Mouse (Mus musculus) heart, embryonic 12.5 days (tissue): ENCODE measurements around the gene Nkx3-2. TPM values are rescaled to one million over a fixed set of nuclear protein-coding genes. Genes with fewer than 3 reads are reported as not detected.

Experiments
- ATAC-seq: fragments of 200-750 bp; cut with Nextera tagmentation; 2 replicates; pipeline ENCODE4 v1.8.0; 2017; ENCODE audit warnings: moderate TSS enrichment, moderate library complexity; ENCODE audit not compliant: insufficient number of reproducible peaks, low FRiP score
- H3K27ac ChIP-seq: fragments of 300-500 bp; sonication (generic); 2 replicates; pipeline ENCODE4 v1.5.1; 2016; ENCODE audit warnings: mild to moderate bottlenecking, moderate library complexity; ENCODE audit not compliant: poor library complexity, severe bottlenecking
- H3K27me3 ChIP-seq: fragments of 300-500 bp; sonication (generic); replicated peaks from 2 replicates; pipeline ENCODE4 v1.6.1; 2016; ENCODE audit warnings: mild to moderate bottlenecking, moderate library complexity
- H3K36me3 ChIP-seq: fragments of 300-500 bp; sonication (generic); 2 replicates; pipeline ENCODE4 v1.6.1; 2016; ENCODE audit warnings: mild to moderate bottlenecking, moderate library complexity
- H3K4me1 ChIP-seq: fragments of 300-500 bp; sonication (generic); replicated peaks from 2 replicates; pipeline ENCODE4 v1.6.1; 2016; ENCODE audit warnings: mild to moderate bottlenecking
- H3K4me2 ChIP-seq: fragments of 300-500 bp; sonication (generic); 2 replicates; pipeline ENCODE4 v1.6.1; 2016; ENCODE audit warnings: mild to moderate bottlenecking, moderate library complexity
- H3K4me3 ChIP-seq: fragments of 300-500 bp; sonication (generic); 2 replicates; pipeline ENCODE4 v1.5.1; 2016; ENCODE audit warnings: mild to moderate bottlenecking
- H3K9ac ChIP-seq: fragments of 300-500 bp; sonication (generic); 2 replicates; pipeline ENCODE4 v1.6.1; 2016; ENCODE audit warnings: mild to moderate bottlenecking, moderate library complexity
- H3K9me3 ChIP-seq: fragments of 300-500 bp; sonication (generic); replicated peaks from 2 replicates; pipeline ENCODE4 v1.6.1; 2016; ENCODE audit warnings: mild to moderate bottlenecking, moderate library complexity
- WGBS: fragments of 180-500 bp; shearing (Covaris S2); methylation state at CpG from one replicate; pipeline ENCODE4 v1.1.7; 2016; 5-methylcytosine and 5-hydroxymethylcytosine counted together
- polyA plus RNA-seq: library from polyadenylated mRNA; unstranded; fragments of >200 nt; fragmentation: Nextera tagmentation; extraction: Ambion mirVana; gene quantifications from 2 replicates; pipeline ENCODE4 v1.2.1, GENCODE M21; 2016

The Nkx3-2 gene
- polyA plus RNA-seq: 0.19 and 0.22 TPM in 2 replicates

- Histone ChIP-seq H3K9ac (0 out of 2 replicates have a peak within 1 kb of the TSS, but pooled peaks have one; percentile 34), H3K4me3 (peak within 1 kb of the TSS; percentile 44), H3K9me3 (no peaks in the 10 kb centered on the region), H3K4me1 (peaks cover 37% of the 10 kb centered on the region), H3K27me3 (peaks cover 85% of the 10 kb centered on the region), H3K36me3 (no peaks in the 10 kb centered on the region), H3K4me2 (peak within 1 kb of the TSS; percentile 74), H3K27ac (no peak within 1 kb of the TSS)
- under 1% methylated on average over 72 of the region's 79 CpGs for WGBS
- ATAC-seq: peak; percentile 58
These were observed at the start of gene Nkx3-2 for GRCm38 (mm10) chr5:41763731-41764721. Gene Nkx3-2 (minus strand): TSS chr5:41764501.

DNA sequence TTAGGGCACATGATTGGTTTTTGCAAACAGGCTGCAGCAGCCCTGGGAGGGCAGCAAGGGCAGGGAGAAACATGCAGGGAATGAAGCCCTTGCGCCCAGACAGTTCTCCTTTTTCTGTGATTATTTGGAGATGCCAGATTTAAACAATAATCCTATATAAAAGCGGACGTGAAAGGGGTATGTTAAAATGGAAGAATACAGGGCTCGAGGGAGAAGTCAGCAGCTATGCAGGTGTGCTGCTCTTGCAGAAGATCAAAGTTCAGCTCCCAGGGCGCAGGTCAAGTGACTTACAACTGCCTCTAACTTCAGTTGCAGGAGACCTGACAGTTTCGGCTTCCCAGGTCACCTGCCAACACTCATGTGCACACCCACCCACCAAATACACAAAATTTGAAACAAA, 48.2 kb upstream of the Nkx3-2 start:
- Histone ChIP-seq H3K4me1 (no peaks in the 10 kb centered on the region), H3K4me3 (no peak overlapping the region), H3K9me3 (no peaks in the 10 kb centered on the region), H3K36me3 (peaks cover 59% of the 10 kb centered on the region), H3K9ac (no peak overlapping the region), H3K4me2 (no peak overlapping the region), H3K27me3 (no peaks in the 10 kb centered on the region), H3K27ac (no peak overlapping the region)
- WGBS: 89% methylated on average over 6 of the region's 6 CpGs
- no peak for ATAC-seq

DNA sequence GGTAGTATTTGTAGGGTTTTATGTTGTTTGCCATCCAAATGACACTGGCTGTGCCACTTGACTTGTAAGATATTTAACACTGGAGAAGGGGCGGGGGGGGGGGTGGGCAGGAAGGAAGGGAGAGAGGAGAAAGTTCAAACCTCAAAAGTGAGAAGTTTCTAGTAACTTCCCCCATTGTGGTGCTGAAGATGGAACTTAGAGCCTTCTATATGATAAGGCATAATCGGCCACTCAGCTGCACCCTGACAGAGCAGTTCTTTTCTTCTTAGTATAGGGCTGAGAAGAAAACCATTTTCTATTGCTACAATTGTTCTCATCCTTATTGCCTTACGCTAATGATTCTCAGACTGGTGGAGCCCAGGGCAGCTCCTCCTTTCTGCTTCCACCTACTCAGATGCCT, 47.0 kb upstream of the Nkx3-2 start:
- 79% methylated on average over 3 of the region's 3 CpGs for WGBS
- ATAC-seq: no peak
- Histone ChIP-seq H3K9ac (no peak overlapping the region), H3K36me3 (peaks cover 53% of the 10 kb centered on the region), H3K9me3 (no peaks in the 10 kb centered on the region), H3K4me1 (no peaks in the 10 kb centered on the region; the same call in 1 of the 2 replicates), H3K4me3 (no peak overlapping the region), H3K27me3 (no peaks in the 10 kb centered on the region), H3K4me2 (no peak overlapping the region), H3K27ac (no peak overlapping the region)

GRCm38 (mm10) chr5:41807383-41807782, 43.1 kb upstream of the Nkx3-2 start:
- 37% methylated on average over 2 of the region's 2 CpGs for WGBS
- H3K36me3 ChIP-seq: peaks cover 52% of the 10 kb centered on the region
- ATAC-seq: no peak

GRCm38 (mm10) chr5:41806176-41806575, 41.9 kb upstream of the Nkx3-2 start:
- Histone ChIP-seq H3K36me3 (peaks cover 41% of the 10 kb centered on the region), H3K9ac (no peak overlapping the region), H3K9me3 (no peaks in the 10 kb centered on the region), H3K4me3 (no peak overlapping the region), H3K4me2 (no peak overlapping the region), H3K27ac (no peak overlapping the region), H3K27me3 (no peaks in the 10 kb centered on the region), H3K4me1 (no peaks in the 10 kb centered on the region; the same call in 1 of the 2 replicates)
- ATAC-seq: no peak
- WGBS: 59% methylated on average over 5 of the region's 5 CpGs

More at GRCm38 (mm10) chr5:41807383-41807782, 43.1 kb upstream of the Nkx3-2 start:
- Histone ChIP-seq H3K9me3 (no peaks in the 10 kb centered on the region), H3K27ac (no peak overlapping the region), H3K9ac (no peak overlapping the region), H3K4me2 (no peak overlapping the region), H3K27me3 (no peaks in the 10 kb centered on the region), H3K4me3 (no peak overlapping the region), H3K4me1 (no peaks in the 10 kb centered on the region; the same call in 1 of the 2 replicates)

DNA sequence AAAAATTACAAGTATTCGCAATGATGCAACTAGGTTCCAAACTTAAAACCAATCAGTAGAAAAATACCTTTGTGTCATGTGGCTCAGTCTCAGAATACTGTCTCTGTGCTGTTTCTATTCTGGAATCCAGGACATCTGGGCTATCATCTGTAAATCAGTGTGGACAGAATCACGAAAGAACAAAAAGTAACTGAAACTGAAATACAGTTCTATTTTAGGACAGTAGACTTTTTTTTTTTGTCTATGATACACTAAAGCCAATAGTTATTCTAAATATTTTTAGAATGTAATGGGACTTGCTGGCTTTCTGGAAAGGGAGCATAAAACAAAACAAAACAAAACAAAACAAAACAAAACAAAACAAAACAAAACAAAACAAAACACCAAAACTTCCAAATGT, 40.8 kb upstream of the Nkx3-2 start:
- Histone ChIP-seq H3K9ac (no peak overlapping the region), H3K4me3 (no peak overlapping the region), H3K27ac (no peak overlapping the region), H3K36me3 (peaks cover 45% of the 10 kb centered on the region), H3K4me1 (no peaks in the 10 kb centered on the region; the same call in 1 of the 2 replicates), H3K4me2 (no peak overlapping the region), H3K9me3 (no peaks in the 10 kb centered on the region), H3K27me3 (no peaks in the 10 kb centered on the region)
- WGBS: 87% methylated on average over 2 of the region's 2 CpGs
- no peak for ATAC-seq

GRCm38 (mm10) chr5:41804643-41805042, 40.3 kb upstream of the Nkx3-2 start:
- Histone ChIP-seq H3K27ac (no peak overlapping the region), H3K4me2 (no peak overlapping the region), H3K36me3 (peaks cover 48% of the 10 kb centered on the region), H3K9me3 (no peaks in the 10 kb centered on the region), H3K4me1 (no peaks in the 10 kb centered on the region; the same call in 1 of the 2 replicates), H3K27me3 (no peaks in the 10 kb centered on the region), H3K4me3 (no peak overlapping the region), H3K9ac (no peak overlapping the region)
- ATAC-seq: no peak
- 81% methylated on average over 2 of the region's 2 CpGs for WGBS

DNA sequence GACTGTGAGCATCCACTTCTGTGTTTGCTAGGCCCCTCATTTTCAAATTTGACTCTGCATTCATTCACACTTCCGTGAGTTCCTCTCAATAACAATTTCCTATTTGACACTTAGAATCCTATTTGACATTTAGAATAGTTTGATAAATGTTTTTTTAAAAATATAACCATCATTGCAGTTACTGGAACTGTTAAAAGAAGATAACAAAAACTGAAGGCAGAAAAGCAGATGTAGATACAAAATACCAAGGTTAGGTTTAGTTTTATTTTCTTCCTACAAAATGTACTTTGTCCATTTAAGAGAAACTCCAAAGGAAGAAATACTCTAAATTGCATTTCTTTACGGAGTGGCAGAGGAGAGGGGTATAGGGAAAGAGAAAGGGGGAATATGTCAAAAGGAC, 37.3 kb upstream of the Nkx3-2 start:
- Histone ChIP-seq H3K9me3 (no peaks in the 10 kb centered on the region), H3K4me1 (no peaks in the 10 kb centered on the region), H3K27me3 (no peaks in the 10 kb centered on the region), H3K36me3 (peaks cover 50% of the 10 kb centered on the region), H3K27ac (no peak overlapping the region), H3K9ac (no peak overlapping the region), H3K4me3 (no peak overlapping the region), H3K4me2 (no peak overlapping the region)
- ATAC-seq: no peak
- WGBS: 84% methylated on average over 2 of the region's 2 CpGs

- peaks cover 65% of the 10 kb centered on the region for H3K36me3 ChIP-seq
- no peak for ATAC-seq
- no peaks in the 10 kb centered on the region for H3K27me3 ChIP-seq
- H3K4me3 ChIP-seq: no peak overlapping the region
- H3K4me1 ChIP-seq: no peaks in the 10 kb centered on the region
- H3K4me2 ChIP-seq: no peak overlapping the region
- H3K9ac ChIP-seq: no peak overlapping the region
- no peaks in the 10 kb centered on the region for H3K9me3 ChIP-seq
- no peak overlapping the region for H3K27ac ChIP-seq
These were observed 30.1 kb upstream of the Nkx3-2 start for GRCm38 (mm10) chr5:41794434-41794833.

GRCm38 (mm10) chr5:41790517-41790916, 26.2 kb upstream of the Nkx3-2 start:
- Histone ChIP-seq H3K36me3 (peaks cover 72% of the 10 kb centered on the region), H3K4me3 (no peak overlapping the region), H3K27me3 (no peaks in the 10 kb centered on the region), H3K4me2 (no peak overlapping the region), H3K27ac (no peak overlapping the region), H3K9ac (no peak overlapping the region), H3K9me3 (no peaks in the 10 kb centered on the region), H3K4me1 (no peaks in the 10 kb centered on the region)
- WGBS: 98% methylated on average over 2 of the region's 2 CpGs
- no peak for ATAC-seq

DNA sequence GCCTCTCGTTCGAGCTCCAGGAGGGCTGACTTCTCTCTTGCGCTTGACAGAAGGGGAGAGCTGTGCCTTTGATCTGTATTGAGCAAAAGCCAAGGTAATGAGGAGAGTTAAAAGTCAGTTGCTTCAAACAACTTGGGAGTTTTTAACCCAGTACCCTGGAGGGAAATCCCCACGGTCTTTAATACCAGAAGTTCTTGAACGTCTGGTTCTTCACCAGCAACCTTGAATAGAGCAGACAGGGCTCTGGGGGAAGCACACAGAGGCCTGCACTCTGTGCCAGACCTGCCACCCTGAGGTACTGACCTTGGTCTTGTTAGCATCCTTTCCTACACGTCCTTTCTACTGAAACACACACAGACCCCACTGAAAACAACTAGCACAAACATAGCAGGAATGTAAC, 24.6 kb upstream of the Nkx3-2 start:
- WGBS: 75% methylated on average over 6 of the region's 6 CpGs
- H3K36me3 ChIP-seq: peaks cover 70% of the 10 kb centered on the region

More for the DNA sequence above, 24.6 kb upstream of the Nkx3-2 start:
- no peak overlapping the region for H3K4me2 ChIP-seq
- H3K4me3 ChIP-seq: no peak overlapping the region
- no peaks in the 10 kb centered on the region for H3K27me3 ChIP-seq
- H3K9ac ChIP-seq: no peak overlapping the region
- H3K4me1 ChIP-seq: no peaks in the 10 kb centered on the region
- H3K27ac ChIP-seq: no peak overlapping the region
- H3K9me3 ChIP-seq: no peaks in the 10 kb centered on the region
- ATAC-seq: no peak
